Mouse (Mus musculus) midbrain, embryonic 11.5 days (tissue): ENCODE data around the gene 1700037H04Rik. TPM values are rescaled to one million over a fixed set of nuclear protein-coding genes. Genes with fewer than 3 reads are reported as not detected.

Source experiments
- ATAC-seq: fragments of 200-750 bp; cut with Nextera tagmentation; 2 replicates; pipeline ENCODE4 v1.8.0; 2017; ENCODE audit warnings: moderate TSS enrichment, moderate library complexity; ENCODE audit not compliant: low FRiP score
- DNase-seq: peaks from one replicate; pipeline ENCODE4 v3.0.0; 2015; ENCODE audit warnings: low spot score; ENCODE audit errors: missing footprints
- H3K27ac ChIP-seq: fragments of 300-500 bp; sonication (generic); 2 replicates; pipeline ENCODE4 v1.5.1; 2014; ENCODE audit warnings: low read depth, low read length
- H3K27me3 ChIP-seq: fragments of 300-500 bp; sonication (generic); 2 replicates; pipeline ENCODE4 v1.6.1; 2014; ENCODE audit warnings: mild to moderate bottlenecking, low read length, moderate library complexity, mixed read lengths; ENCODE audit not compliant: control insufficient read depth, insufficient read depth
- H3K36me3 ChIP-seq: fragments of 300-500 bp; sonication (generic); 2 replicates; pipeline ENCODE4 v1.6.1; 2014; ENCODE audit warnings: mild to moderate bottlenecking, low read length, moderate library complexity, mixed read lengths; ENCODE audit not compliant: control insufficient read depth, insufficient read depth
- H3K4me1 ChIP-seq: fragments of 300-500 bp; sonication (generic); 2 replicates; pipeline ENCODE4 v1.6.1; 2014; ENCODE audit warnings: low read length; ENCODE audit not compliant: control insufficient read depth, insufficient read depth
- H3K4me2 ChIP-seq: fragments of 300-500 bp; sonication (generic); 2 replicates; pipeline ENCODE4 v1.6.1; 2014; ENCODE audit warnings: mild to moderate bottlenecking, moderate library complexity
- H3K4me3 ChIP-seq: fragments of 300-500 bp; sonication (generic); 2 replicates; pipeline ENCODE4 v1.5.1; 2014; ENCODE audit warnings: low read depth, low read length
- H3K9ac ChIP-seq: fragments of 300-500 bp; sonication (generic); 2 replicates; pipeline ENCODE4 v1.6.1; 2014; ENCODE audit warnings: low read length
- H3K9me3 ChIP-seq: fragments of 300-500 bp; sonication (generic); 2 replicates; pipeline ENCODE4 v1.6.1; 2016; ENCODE audit warnings: low read length; ENCODE audit not compliant: control insufficient read depth
- WGBS: fragments of 180-500 bp; shearing (Covaris S2); extraction: QIAGEN DNeasy Blood & Tissue Kit; methylation state at CpG from one replicate; pipeline ENCODE4 v1.1.7; 2014; 5-methylcytosine and 5-hydroxymethylcytosine counted together
- polyA plus RNA-seq: library from polyadenylated mRNA; unstranded; fragments of >200 nt; fragmentation: Nextera tagmentation; extraction: Ambion mirVana; gene quantifications from 2 replicates; pipeline ENCODE4 v1.2.1, GENCODE M21; 2014

1700037H04Rik gene
- polyA plus RNA-seq, 1 experiment from 2014 or later: 122 TPM

GRCm38 (mm10) chr2:131200710-131201109 lies 40.8 kb upstream of the 1700037H04Rik start:
- Histone ChIP-seq H3K9me3 (no peaks in the 10 kb centered on the region), H3K27ac (no peak overlapping the region), H3K9ac (no peak overlapping the region), H3K4me2 (no peak overlapping the region), H3K4me3 (no peak overlapping the region), H3K4me1 (no peaks in the 10 kb centered on the region), H3K27me3 (no peaks in the 10 kb centered on the region), H3K36me3 (peaks cover 8% of the 10 kb centered on the region; the same call in 1 of the 2 replicates)
- no peak for DNase-seq
- 80% methylated on average over 2 of the region's 2 CpGs for WGBS
- ATAC-seq: no peak

DNA sequence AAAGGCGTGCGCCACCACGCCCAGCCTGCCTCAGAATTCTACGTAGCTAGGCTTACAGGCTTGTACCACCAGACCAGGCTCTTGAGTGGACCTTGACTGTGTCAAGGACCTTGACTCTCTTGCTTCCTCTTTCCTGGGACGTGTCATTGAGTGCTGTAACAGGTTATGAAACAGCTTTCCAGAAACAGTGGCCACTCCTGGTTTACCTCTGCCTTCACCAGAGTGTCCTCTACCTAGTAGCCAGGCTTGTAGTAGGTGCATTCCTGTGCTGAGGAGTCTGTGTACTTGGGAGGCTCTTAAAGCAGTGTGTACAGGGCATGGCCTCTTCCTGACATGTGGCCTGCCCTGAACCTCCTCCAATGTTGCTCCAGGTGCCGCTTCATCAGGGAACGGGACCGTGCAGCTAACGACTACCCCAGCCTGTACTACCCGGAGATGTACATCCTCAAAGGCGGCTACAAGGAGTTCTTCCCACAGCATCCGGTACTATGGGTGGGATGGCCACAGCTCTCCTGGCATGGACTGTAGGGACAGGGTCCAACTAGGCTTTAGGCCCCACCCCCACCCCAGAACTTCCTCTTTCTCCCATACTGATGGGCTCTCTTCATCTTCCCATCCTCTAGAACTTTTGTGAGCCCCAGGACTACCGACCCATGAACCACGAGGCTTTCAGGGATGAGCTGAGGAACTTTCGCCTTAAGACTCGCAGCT lies 36.9 kb upstream of the 1700037H04Rik start:
- no peak for DNase-seq
- H3K36me3 ChIP-seq: peaks cover 23% of the 10 kb centered on the region
- H3K4me2 ChIP-seq: no peak overlapping the region
- H3K4me3 ChIP-seq: no peak overlapping the region
- H3K27me3 ChIP-seq: no peaks in the 10 kb centered on the region
- ATAC-seq: no peak
- no peak overlapping the region for H3K9ac ChIP-seq
- no peaks in the 10 kb centered on the region for H3K4me1 ChIP-seq
- no peak overlapping the region for H3K27ac ChIP-seq
- 93% methylated on average over 16 of the region's 16 CpGs for WGBS
- no peaks in the 10 kb centered on the region for H3K9me3 ChIP-seq

GRCm38 (mm10) chr2:131191005-131191390 lies 31.1 kb upstream of the 1700037H04Rik start:
- Histone ChIP-seq H3K4me3 (no peak overlapping the region), H3K36me3 (peaks cover 16% of the 10 kb centered on the region), H3K9me3 (no peaks in the 10 kb centered on the region), H3K9ac (peak overlapping the region; percentile 41), H3K27me3 (no peaks in the 10 kb centered on the region; the same call in 1 of the 2 replicates), H3K4me1 (peaks cover 43% of the 10 kb centered on the region), H3K4me2 (peak overlapping the region; percentile 85; the same call in 1 of the 2 replicates), H3K27ac (peak overlapping the region; percentile 93)
- no peak for ATAC-seq
- no peak for DNase-seq
- 58% methylated on average over 7 of the region's 7 CpGs for WGBS

GRCm38 (mm10) chr2:131190344-131191004 lies 30.6 kb upstream of the 1700037H04Rik start:
- Histone ChIP-seq H3K9me3 (no peaks in the 10 kb centered on the region), H3K27me3 (no peaks in the 10 kb centered on the region; the same call in 1 of the 2 replicates), H3K4me1 (peaks cover 43% of the 10 kb centered on the region), H3K9ac (peak overlapping the region; percentile 32), H3K27ac (peak overlapping the region; percentile 93), H3K36me3 (peaks cover 16% of the 10 kb centered on the region), H3K4me2 (peak overlapping the region; percentile 85), H3K4me3 (no peak overlapping the region)
- ATAC-seq (peak; percentile 84), DNase-seq (peak; percentile 96)
- 8% methylated on average over 10 of the region's 10 CpGs for WGBS

DNA sequence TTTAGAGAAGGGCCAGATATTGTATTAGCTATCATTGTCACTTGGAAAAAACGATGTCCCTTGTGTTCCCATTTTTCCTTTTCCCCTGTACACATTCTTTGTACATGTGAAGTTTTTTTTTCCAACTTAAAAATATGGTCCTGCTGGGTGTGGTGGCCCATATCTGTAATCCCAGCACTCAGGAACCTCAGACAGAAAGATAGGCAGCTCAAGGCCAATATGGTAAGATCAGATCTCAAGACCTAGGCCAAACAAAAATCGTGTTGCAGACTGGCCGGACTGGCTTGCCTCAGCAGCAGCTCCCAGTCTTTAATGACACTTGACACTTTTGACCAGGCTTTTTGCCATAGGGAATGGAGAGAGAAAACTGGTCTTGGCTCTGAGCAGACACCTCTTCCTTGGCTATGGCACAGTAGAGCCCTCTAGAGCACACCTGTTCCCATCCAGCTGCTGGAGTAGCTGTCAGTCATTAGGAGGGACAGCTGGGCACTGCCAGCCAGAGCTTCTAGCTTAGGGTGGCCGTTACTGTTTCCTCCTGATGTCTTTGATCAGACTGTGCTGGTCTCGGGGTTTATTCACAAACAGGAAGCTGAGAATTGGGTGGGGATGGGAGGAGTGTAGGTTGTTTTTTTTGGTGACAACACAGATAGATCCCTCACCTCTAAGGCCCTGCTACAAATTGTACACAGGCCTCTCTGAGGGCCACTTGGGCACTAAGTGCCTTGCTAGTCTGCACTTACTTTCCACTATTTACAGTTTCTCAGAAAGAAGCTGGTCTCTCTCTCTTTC lies 29.8 kb upstream of the 1700037H04Rik start:
- H3K27ac ChIP-seq: peak overlapping the region; percentile 93

GRCm38 (mm10) chr2:131188311-131188710 lies 28.4 kb upstream of the 1700037H04Rik start:
- DNase-seq: no peak
- Histone ChIP-seq H3K36me3 (peaks cover 5% of the 10 kb centered on the region; the same call in 1 of the 2 replicates), H3K4me2 (peak overlapping the region; percentile 85), H3K9ac (no peak overlapping the region; the same call in 1 of the 2 replicates), H3K9me3 (no peaks in the 10 kb centered on the region), H3K27me3 (no peaks in the 10 kb centered on the region; the same call in 1 of the 2 replicates), H3K27ac (no peak overlapping the region), H3K4me1 (peaks cover 43% of the 10 kb centered on the region), H3K4me3 (peak overlapping the region; percentile 77)
- 94% methylated on average over 5 of the region's 5 CpGs for WGBS
- no peak for ATAC-seq

More for the DNA sequence above, 29.8 kb upstream of the 1700037H04Rik start:
- Histone ChIP-seq H3K4me1 (peaks cover 43% of the 10 kb centered on the region), H3K9me3 (no peaks in the 10 kb centered on the region), H3K9ac (peak overlapping the region; percentile 10; the same call in 1 of the 2 replicates), H3K4me2 (peak overlapping the region; percentile 85), H3K4me3 (peak overlapping the region; percentile 12; the same call in 1 of the 2 replicates), H3K27me3 (no peaks in the 10 kb centered on the region; the same call in 1 of the 2 replicates), H3K36me3 (peaks cover 14% of the 10 kb centered on the region)
- DNase-seq (no peak), ATAC-seq (no peak)
- WGBS: 34% methylated on average over 5 of the region's 5 CpGs

DNA sequence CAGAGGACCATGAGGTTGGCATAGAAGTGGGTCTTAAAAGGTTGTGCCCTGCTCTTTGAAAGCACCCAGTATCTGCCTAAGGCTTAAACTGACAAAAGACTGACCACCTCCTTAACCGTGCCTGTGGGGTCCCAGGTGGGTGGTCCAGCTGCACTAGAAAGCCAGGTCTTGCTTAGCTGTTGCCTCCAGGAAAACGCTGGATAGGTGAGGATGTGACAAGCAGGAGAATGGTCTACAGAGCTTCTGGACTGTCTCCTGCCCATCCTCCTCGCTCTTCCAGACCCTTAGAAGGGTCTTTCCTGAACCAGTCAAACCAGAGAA lies 27.7 kb upstream of the 1700037H04Rik start:
- peaks cover 43% of the 10 kb centered on the region for H3K4me1 ChIP-seq
- DNase-seq (no peak), ATAC-seq (no peak)
- H3K27ac ChIP-seq: 0 out of 2 replicates have a peak overlapping the region, but pooled peaks have one; percentile 68
- peak overlapping the region; percentile 77 for H3K4me3 ChIP-seq
- no peaks in the 10 kb centered on the region; the same call in 1 of the 2 replicates for H3K27me3 ChIP-seq
- H3K36me3 ChIP-seq: 0 out of 2 replicates have a peak, but pooled peaks cover 2% of the 10 kb centered on the region
- no peaks in the 10 kb centered on the region for H3K9me3 ChIP-seq
- H3K4me2 ChIP-seq: peak overlapping the region; percentile 85
- H3K9ac ChIP-seq: peak overlapping the region; percentile 90
- WGBS: 19% methylated on average over 3 of the region's 3 CpGs

- H3K4me1 ChIP-seq: peaks cover 43% of the 10 kb centered on the region
- WGBS: 1% methylated on average over 36 of the region's 43 CpGs
- peak; percentile 98 for DNase-seq
Observed at GRCm38 (mm10) chr2:131186771-131187601, 27.1 kb upstream of the 1700037H04Rik start, which contains the start of the genes Cdc25b and Spef1. Cdc25b (plus strand) TSS chr2:131186949. Spef1 (minus strand) TSS chr2:131187282.

More at GRCm38 (mm10) chr2:131186771-131187601, 27.1 kb upstream of the 1700037H04Rik start, which contains the start of the genes Cdc25b and Spef1:
- Histone ChIP-seq H3K4me3 (peak within 1 kb of the TSS; percentile 77), H3K27me3 (no peaks in the 10 kb centered on the region; the same call in 1 of the 2 replicates), H3K9me3 (no peaks in the 10 kb centered on the region), H3K36me3 (0 out of 2 replicates have a peak, but pooled peaks cover 2% of the 10 kb centered on the region), H3K27ac (peak within 1 kb of the TSS; percentile 68; the same call in 1 of the 2 replicates), H3K4me2 (peak within 1 kb of the TSS; percentile 85), H3K9ac (peak within 1 kb of the TSS; percentile 90)
- peak; percentile 83 for ATAC-seq
